Comparison of ENCODE assay signal across 22 mouse cellular contexts in genomic region chr1:59187786-59188185, GRCm38 (mm10). TPM values are rescaled to one million over a fixed set of nuclear protein-coding genes. Genes with fewer than 3 reads are reported as not detected.
DNase-seq lines count a peak whose midpoint lies in the region; ATAC-seq and TF ChIP-seq lines count a peak whose summit lies in the region.
"Had no signal": no experiment of that assay in that cellular context is flagged by ENCODE, and none has a peak within 500 bp of the region (broad histone marks: within the 10 kb centered on the region; RNA-seq: fewer than 3 reads in every experiment).

No protein-coding gene starts in this region.

- peak; percentile 39 for DNase-seq in cerebellum, adult 9-10 months
- DNase-seq in cerebellum, adult 8-10 months, result no peak
- peak; percentile 23 for DNase-seq in brain, adult 2 months (ENCODE audit: low read depth, low spot score)
- peak; percentile 48 to 49 for DNase-seq in layer of hippocampus, adult 2 months (ENCODE audit: low spot score in 2 of 2)
- peak; percentile 56 to 62 for DNase-seq in layer of hippocampus, postnatal 36 days
- DNase-seq: adrenal gland, adult 8-10 months; adrenal gland, postnatal 36 days; cerebellum, adult 2 months; embryo, embryonic 11 days; gastrocnemius, postnatal 25 days; heart, postnatal 10 days; heart, postnatal 4 days had no signal

- TF ChIP-seq CTCF in layer of hippocampus, adult 2 months (conservative IDR thresholded peaks at IDR 0.05), result no peak

- ATAC-seq in frontal cortex, adult (ENCODE audit: low TSS enrichment), result no peak
- ATAC-seq: forebrain, embryonic 15.5 days; hindbrain, embryonic 16.5 days; inflammation-experienced regulatory T-cells, adult 6 months; intestine, postnatal 0 days had no signal

- peak overlapping the region; percentile 36 for H3K4me3 ChIP-seq in layer of hippocampus, adult 2 months
- H3K4me3 ChIP-seq: embryonic facial prominence, embryonic 15.5 days; erythroblast, embryonic 14.5 days; forebrain, embryonic 10.5 days; forebrain, embryonic 15.5 days; heart, embryonic 10.5 days; hindbrain, embryonic 12.5 days had no signal

- H3K27ac ChIP-seq in layer of hippocampus, adult 2 months, result peak overlapping the region; percentile 80
- H3K27ac ChIP-seq: embryonic facial prominence, embryonic 15.5 days; forebrain, embryonic 10.5 days; forebrain, embryonic 15.5 days; heart, embryonic 10.5 days; hindbrain, embryonic 12.5 days had no signal

RNA-seq across cellular contexts. Expression of gene Mpp4, which starts 24.6 kb away (rescaled TPM):
- total RNA-seq in layer of hippocampus, adult 2 months (2021), result 1 to 10 TPM; 1.8 to 2.7 TPM
- total RNA-seq in layer of hippocampus, postnatal 36 days (2021), result 1 to 10 TPM; 1.9 TPM

RNA-seq across cellular contexts. Expression of gene Als2, which starts 49.2 kb away (rescaled TPM):
- total RNA-seq in layer of hippocampus, adult 2 months (2021), result 10 to 100 TPM; 50.0 to 51.8 TPM
- total RNA-seq in layer of hippocampus, postnatal 36 days (2021), result 10 to 100 TPM; 47.9 to 55.4 TPM
